Mouse (Mus musculus) CH12.LX (cell line): Measurements from ENCODE around the gene Klrb1c. TPM values are rescaled to one million over a fixed set of nuclear protein-coding genes. Genes with fewer than 3 reads are reported as not detected.
"Not testable (repeated sequence)": the region's sequence is repeated elsewhere in the genome, so short reads cannot be mapped to it uniquely, and the experiment has no call there.

Experiments used
- DNase-seq: peaks from one replicate; pipeline ENCODE4 v3.0.0-alpha.2; 2013; ENCODE audit errors: extremely low read depth
- H3K27ac ChIP-seq: 2 replicates; pipeline ENCODE4 v1.5.1; 2012; ENCODE audit warnings: low read depth, mild to moderate bottlenecking, control low read depth, moderate library complexity; ENCODE audit not compliant: insufficient read depth
- H3K27me3 ChIP-seq: replicated peaks from 2 replicates; pipeline ENCODE3; 2012; ENCODE audit warnings: inconsistent platforms
- H3K36me3 ChIP-seq, 2 experiments: replicated peaks in 1 of 2; 2 replicates each; pipeline versions ENCODE3 to v1.6.1; 2012; ENCODE audit warnings: inconsistent platforms in 1 of 2, low read length in 1 of 2, mild to moderate bottlenecking in 1 of 2, mixed read lengths in 1 of 2, moderate library complexity in 1 of 2; ENCODE audit not compliant: control insufficient read depth in 1 of 2, insufficient read depth in 1 of 2
- H3K4me1 ChIP-seq, 2 experiments: 2 replicates each; pipeline ENCODE4 v1.6.1; 2012; ENCODE audit warnings: inconsistent platforms in 1 of 2, moderate library complexity in 1 of 2; ENCODE audit not compliant: insufficient read depth in 2 of 2, control insufficient read depth in 1 of 2
- H3K4me2 ChIP-seq: 2 replicates; pipeline ENCODE4 v1.6.1; 2012; ENCODE audit warnings: low read depth, mild to moderate bottlenecking, control low read depth; ENCODE audit not compliant: poor library complexity, insufficient read depth, severe bottlenecking
- H3K4me3 ChIP-seq, 3 experiments: fragments of 150-350 bp in 1 of 3; sonication (generic) in 1 of 3; replicated peaks in 1 of 3; 2 replicates each; pipeline versions ENCODE3 to v1.5.1; 2011 to 2012; ENCODE audit warnings: low read depth in 2 of 3, low read length in 2 of 3, mild to moderate bottlenecking in 2 of 3, moderate library complexity in 2 of 3, control low read depth in 1 of 3, improper control_type of control experiment in 1 of 3, inconsistent platforms in 1 of 3, mixed read lengths in 1 of 3; ENCODE audit not compliant: poor library complexity in 1 of 3
- H3K79me2 ChIP-seq: replicated peaks from 2 replicates; pipeline ENCODE4 v1.6.1; 2012; ENCODE audit warnings: mild to moderate bottlenecking, moderate library complexity; ENCODE audit not compliant: control insufficient read depth, poor library complexity, insufficient read depth, severe bottlenecking; ENCODE audit errors: extremely low read depth
- H3K9ac ChIP-seq: 2 replicates; pipeline ENCODE4 v1.6.1; 2012; ENCODE audit warnings: low read depth, mild to moderate bottlenecking, control low read depth, moderate library complexity; ENCODE audit not compliant: insufficient read depth
- H3K9me3 ChIP-seq: replicated peaks from 2 replicates; pipeline ENCODE3; 2012; ENCODE audit warnings: low read length, inconsistent platforms, mixed read lengths
- CHD1 ChIP-seq: IDR thresholded peaks from 2 replicates; pipeline ENCODE4 v1.6.1; 2012; ENCODE audit warnings: low read depth, low read length, improper control_type of control experiment, inconsistent platforms
- CTCF ChIP-seq, 2 experiments: IDR thresholded peaks in 1 of 2; conservative IDR thresholded peaks in 1 of 2; 2 replicates each; pipeline ENCODE4 v1.5.1; 2011 to 2012; ENCODE audit warnings: low read depth in 2 of 2, low read length in 2 of 2, improper control_type of control experiment in 1 of 2, inconsistent platforms in 1 of 2, mild to moderate bottlenecking in 1 of 2, moderate library complexity in 1 of 2
- ELF1 ChIP-seq: IDR thresholded peaks from 2 replicates; pipeline ENCODE4 v1.6.1; 2014; ENCODE audit warnings: low read depth, mild to moderate bottlenecking, inconsistent platforms, low read length, improper control_type of control experiment
- GABPA ChIP-seq: IDR thresholded peaks from 2 replicates; pipeline ENCODE4 v1.6.1; 2012; ENCODE audit warnings: low read depth, low read length, improper control_type of control experiment, inconsistent platforms; ENCODE audit not compliant: insufficient replicate concordance
- JUN ChIP-seq: IDR thresholded peaks from 2 replicates; pipeline ENCODE4 v1.6.1; 2011; ENCODE audit warnings: low read depth, mild to moderate bottlenecking, low read length, improper control_type of control experiment, moderate library complexity; ENCODE audit not compliant: insufficient read depth
- JUND ChIP-seq: conservative IDR thresholded peaks from 2 replicates; pipeline ENCODE4 v1.6.1; 2011; ENCODE audit warnings: low read depth, low read length, improper control_type of control experiment
- KAT2A ChIP-seq: IDR thresholded peaks from 2 replicates; pipeline ENCODE4 v1.6.1; 2012; ENCODE audit warnings: low read length, improper control_type of control experiment, inconsistent platforms; ENCODE audit not compliant: insufficient replicate concordance
- MAFK ChIP-seq: IDR thresholded peaks from 2 replicates; pipeline ENCODE4 v1.6.1; 2011; ENCODE audit warnings: low read length, improper control_type of control experiment; ENCODE audit not compliant: insufficient replicate concordance
- MAZ ChIP-seq: IDR thresholded peaks from 2 replicates; pipeline ENCODE4 v1.6.1; 2012; ENCODE audit warnings: low read depth, mild to moderate bottlenecking, inconsistent platforms, low read length, improper control_type of control experiment, moderate library complexity
- NRF1 ChIP-seq: IDR thresholded peaks from 2 replicates; pipeline ENCODE4 v1.6.1; 2014; ENCODE audit warnings: low read depth, mild to moderate bottlenecking, inconsistent platforms, low read length, improper control_type of control experiment, moderate library complexity
- POLR2A ChIP-seq: IDR thresholded peaks from 2 replicates; pipeline ENCODE4 v1.6.1; 2011; ENCODE audit warnings: low read depth, mild to moderate bottlenecking, improper control_type of control experiment, low read length
- SIN3A ChIP-seq: IDR thresholded peaks from 2 replicates; pipeline ENCODE4 v1.6.1; 2012; ENCODE audit warnings: low read length, improper control_type of control experiment, inconsistent platforms
- SMC3 ChIP-seq: IDR thresholded peaks from 2 replicates; pipeline ENCODE4 v1.6.1; 2011; ENCODE audit warnings: low read depth, low read length, improper control_type of control experiment
- TBP ChIP-seq: conservative IDR thresholded peaks from 2 replicates; pipeline ENCODE4 v1.6.1; 2011; ENCODE audit warnings: low read depth, low read length, improper control_type of control experiment
- UBTF ChIP-seq: IDR thresholded peaks from 2 replicates; pipeline ENCODE4 v1.6.1; 2012; ENCODE audit warnings: low read depth, mild to moderate bottlenecking, inconsistent platforms, low read length, improper control_type of control experiment, moderate library complexity
- ZNF384 ChIP-seq: IDR thresholded peaks from 2 replicates; pipeline ENCODE4 v1.6.1; 2012; ENCODE audit warnings: low read depth, low read length, improper control_type of control experiment, inconsistent platforms
- dilution Hi-C: fragments of 300-500 bp; cut with MboI; formaldehyde crosslinking; loops from 2 replicates; pipeline ENCODE4 v1.14.3; 2020; ENCODE audit warnings: low sequenced_read_pairs; ENCODE audit not compliant: extremely low pct_unique_long_range_greater_than_20kb, extremely low pct_ligation_motif_present
- in situ Hi-C: fragments of 300-500 bp; cut with MboI; formaldehyde crosslinking; loops from 3 replicates; pipeline ENCODE4 v1.14.3; 2019; ENCODE audit warnings: low sequenced_read_pairs, low pct_ligation_motif_present, low pct_unique_long_range_greater_than_20kb, mixed read lengths
- polyA plus RNA-seq: library from polyadenylated mRNA; unstranded; fragments of >175 nt; gene quantifications from 2 replicates; pipeline ENCODE4 v1.2.1, GENCODE M21; 2012; ENCODE audit warnings: low read depth; ENCODE audit not compliant: insufficient read length
- total RNA-seq, 2 experiments: library from RNA; depleted of rRNA; stranded (reverse); fragments of 300-350 nt in 1 of 2; fragments of >200 nt in 1 of 2; gene quantifications; 2 replicates each; pipeline ENCODE4 v1.2.3; 2012 to 2014

Gene Klrb1c
- total and polyA plus RNA-seq, 3 experiments = not detected

GRCm38 (mm10) chr6:128799896-128800270 is 10.9 kb upstream of the Klrb1c start:
- no peak for DNase-seq
- Histone ChIP-seq H3K27ac (no peak overlapping the region), H3K27me3 (no peaks in the 10 kb centered on the region), H3K9ac (0 out of 2 replicates have a peak overlapping the region, but pooled peaks have one; percentile 18), H3K4me2 (peak overlapping the region; percentile 71), H3K4me3 (peak overlapping the region; percentile 24 to 95 (median 46)), H3K79me2 (no peaks in the 10 kb centered on the region), H3K4me1 (peaks cover 14 to 55% of the 10 kb centered on the region in 2 experiments), H3K36me3 (no peaks in the 10 kb centered on the region), H3K9me3 (no peaks in the 10 kb centered on the region)
- in situ Hi-C loops (loop anchor here (5.0 kb wide), 1 partner anchor 38 kb away; no protein-coding TSS in a partner anchor), dilution Hi-C loops (no loop called here)
- TF ChIP-seq GABPA = no peak
- TF ChIP-seq MAZ = no peak
- 0 out of 4 replicates have a peak, but pooled peaks of 1 of the 2 experiments have one; percentile 2 for TF ChIP-seq CTCF (conservative IDR thresholded peaks at IDR 0.05 in 1 of 2, IDR thresholded peaks at IDR 0.05 in 1 of 2; ENCODE audit: low read depth in 2 of 2, low read length in 2 of 2)
- TF ChIP-seq UBTF = no peak
- no peak for TF ChIP-seq CHD1

GRCm38 (mm10) chr6:128799144-128799895 is 10.3 kb upstream of the Klrb1c start:
- H3K9ac ChIP-seq = peak overlapping the region; percentile 96
- peak overlapping the region; percentile 95 for H3K27ac ChIP-seq
- H3K36me3 ChIP-seq, H3K79me2 ChIP-seq, H3K27me3 ChIP-seq, dilution Hi-C loops, H3K9me3 ChIP-seq: not testable (repeated sequence)
- H3K4me2 ChIP-seq = peak overlapping the region; percentile 71; the same call in 1 of the 2 replicates
- in situ Hi-C loops = loop anchor here (5.0 kb wide), 1 partner anchor 37 kb away; no protein-coding TSS in a partner anchor
- peak overlapping the region; percentile 60 to 95 (median 80) for H3K4me3 ChIP-seq
- TF ChIP-seq MAFK (peak; percentile 94), NRF1 (peak; percentile 66; the same call in 1 of the 2 replicates), ZNF384 (peak; percentile 74), TBP (peak; percentile 99), SIN3A (0 out of 2 replicates have a peak, but pooled peaks have one; percentile 30), JUND (peak; percentile 96), KAT2A (peak; percentile 79; the same call in 1 of the 2 replicates), JUN (peak; percentile 90), SMC3 (peak; percentile 62), CTCF (conservative IDR thresholded peaks at IDR 0.05 in 1 of 2, IDR thresholded peaks at IDR 0.05 in 1 of 2; ENCODE audit: low read depth in 2 of 2, low read length in 2 of 2) (peak; percentile 28 to 63; a peak in 3 of 4 replicates), POLR2A (peak; percentile 33; the same call in 1 of the 2 replicates), ELF1 (peak; percentile 96)
- DNase-seq = peak; percentile 77
- H3K4me1 ChIP-seq = peaks cover 16 to 55% of the 10 kb centered on the region in 2 experiments
